Mouse (Mus musculus): ENCODE measurements at regions not wholly inside any gene's neighbourhood (a gene's known extent, or its start where the extent isn't known, plus 50 kb on each side); places are given as distances from the start of the nearest gene placed in this dataset.

GRCm38 (mm10) chr1:69350417-69350816 lies 242.6 kb upstream of the Erbb4 start:
- TF ChIP-seq CTCF (IDR thresholded peaks at IDR 0.05; ENCODE audit: low read depth) (no peak), EP300 (IDR thresholded peaks at IDR 0.05; ENCODE audit: low read depth) (no peak)
